Mouse (Mus musculus): ENCODE data around the gene Hif3a. TPM values are rescaled to one million over a fixed set of nuclear protein-coding genes. Genes with fewer than 3 reads are reported as not detected.

Gene Hif3a
- polyA plus RNA-seq (2014; fragmentation: Illumina TruSeq; extraction: RNeasy Lipid Tissue Mini Kit (QIAGEN cat#74804); ENCODE audit: low read depth, low replicate concordance): 3.1 TPM

GRCm38 (mm10) chr7:17062389-17062788 lies at the start of gene Hif3a:
Gene Hif3a (minus strand): TSS chr7:17062427.

GRCm38 (mm10) chr7:17073904-17074615 lies 11.8 kb upstream of the Hif3a start, which contains the start of gene Psg16:
Gene Psg16 (plus strand): TSS chr7:17074040.

GRCm38 (mm10) chr7:17027588-17028343 lies 34.5 kb downstream of the Hif3a start, which contains the start of gene Ppp5c:
Gene Ppp5c (minus strand): TSS chr7:17027924.

GRCm38 (mm10) chr7:16992451-16992807 lies 69.8 kb downstream of the Hif3a start, which contains the start of gene Ccdc8:
Gene Ccdc8 (plus strand): TSS chr7:16992708.

GRCm38 (mm10) chr7:16982859-16983568 lies 79.2 kb downstream of the Hif3a start, which contains the start of gene Gm42372:
Gene Gm42372 (plus strand): TSS chr7:16983086.

Other genes with a start within 250 kb of the Hif3a start
- gene Strn4, start 246.5 kb downstream of the Hif3a start, polyA plus RNA-seq (2014; fragmentation: Illumina TruSeq; extraction: RNeasy Lipid Tissue Mini Kit (QIAGEN cat#74804); ENCODE audit: low read depth, low replicate concordance): 19.2 TPM
- 9.0 TPM for gene Fkrp, start 245.7 kb downstream of the Hif3a start, polyA plus RNA-seq (2014; fragmentation: Illumina TruSeq; extraction: RNeasy Lipid Tissue Mini Kit (QIAGEN cat#74804); ENCODE audit: low read depth, low replicate concordance)
- gene Prkd2, start 219.5 kb downstream of the Hif3a start, polyA plus RNA-seq (2014; fragmentation: Illumina TruSeq; extraction: RNeasy Lipid Tissue Mini Kit (QIAGEN cat#74804); ENCODE audit: low read depth, low replicate concordance): 0.64 TPM
- 0.82 TPM for gene Dact3, start 187.1 kb downstream of the Hif3a start, polyA plus RNA-seq (2014; fragmentation: Illumina TruSeq; extraction: RNeasy Lipid Tissue Mini Kit (QIAGEN cat#74804); ENCODE audit: low read depth, low replicate concordance)
- gene Gng8, start 170.6 kb downstream of the Hif3a start, polyA plus RNA-seq (2014; fragmentation: Illumina TruSeq; extraction: RNeasy Lipid Tissue Mini Kit (QIAGEN cat#74804); ENCODE audit: low read depth, low replicate concordance): not detected
- 1.4 TPM for gene Ptgir, start 155.9 kb downstream of the Hif3a start, polyA plus RNA-seq (2014; fragmentation: Illumina TruSeq; extraction: RNeasy Lipid Tissue Mini Kit (QIAGEN cat#74804); ENCODE audit: low read depth, low replicate concordance)
- gene Calm3, start 138.3 kb downstream of the Hif3a start, polyA plus RNA-seq (2014; fragmentation: Illumina TruSeq; extraction: RNeasy Lipid Tissue Mini Kit (QIAGEN cat#74804); ENCODE audit: low read depth, low replicate concordance): 36.0 TPM
- 5.1 TPM for gene Pnmal2, start 117.7 kb downstream of the Hif3a start, polyA plus RNA-seq (2014; fragmentation: Illumina TruSeq; extraction: RNeasy Lipid Tissue Mini Kit (QIAGEN cat#74804); ENCODE audit: low read depth, low replicate concordance)
- gene Pnmal1, start 102.7 kb downstream of the Hif3a start, polyA plus RNA-seq (2014; fragmentation: Illumina TruSeq; extraction: RNeasy Lipid Tissue Mini Kit (QIAGEN cat#74804); ENCODE audit: low read depth, low replicate concordance): 4.6 TPM
- gene Gm42372, start 79.3 kb downstream of the Hif3a start, polyA plus RNA-seq (2014; fragmentation: Illumina TruSeq; extraction: RNeasy Lipid Tissue Mini Kit (QIAGEN cat#74804); ENCODE audit: low read depth, low replicate concordance): 4.2 TPM
- gene Ccdc8, start 69.7 kb downstream of the Hif3a start, polyA plus RNA-seq (2014; fragmentation: Illumina TruSeq; extraction: RNeasy Lipid Tissue Mini Kit (QIAGEN cat#74804); ENCODE audit: low read depth, low replicate concordance): 3.4 TPM
- 12.6 TPM for gene Ppp5c, start 34.5 kb downstream of the Hif3a start, polyA plus RNA-seq (2014; fragmentation: Illumina TruSeq; extraction: RNeasy Lipid Tissue Mini Kit (QIAGEN cat#74804); ENCODE audit: low read depth, low replicate concordance)
- gene Psg16, start 11.6 kb upstream of the Hif3a start, polyA plus RNA-seq (2014; fragmentation: Illumina TruSeq; extraction: RNeasy Lipid Tissue Mini Kit (QIAGEN cat#74804); ENCODE audit: low read depth, low replicate concordance): not detected
- not detected for gene Ceacam3, start 87.9 kb upstream of the Hif3a start, polyA plus RNA-seq (2014; fragmentation: Illumina TruSeq; extraction: RNeasy Lipid Tissue Mini Kit (QIAGEN cat#74804); ENCODE audit: low read depth, low replicate concordance)
- gene Psg29, start 141.1 kb upstream of the Hif3a start, polyA plus RNA-seq (2014; fragmentation: Illumina TruSeq; extraction: RNeasy Lipid Tissue Mini Kit (QIAGEN cat#74804); ENCODE audit: low read depth, low replicate concordance): not detected

All from adrenal gland, adult 10 weeks (tissue).